Mouse (Mus musculus) c-Kit-negative CD71-positive TER-119-positive erythroid progenitor cells, embryonic 14.5 days (primary cell): ENCODE measurements around the gene Coro7.
"Not testable (repeated sequence)": the region's sequence is repeated elsewhere in the genome, so short reads cannot be mapped to it uniquely, and the experiment has no call there.

Experiments used
- DNase-seq: peaks from one replicate; pipeline ENCODE4 v3.0.0-alpha.2; 2013; ENCODE audit warnings: low read depth, low spot score

Gene Coro7

DNA sequence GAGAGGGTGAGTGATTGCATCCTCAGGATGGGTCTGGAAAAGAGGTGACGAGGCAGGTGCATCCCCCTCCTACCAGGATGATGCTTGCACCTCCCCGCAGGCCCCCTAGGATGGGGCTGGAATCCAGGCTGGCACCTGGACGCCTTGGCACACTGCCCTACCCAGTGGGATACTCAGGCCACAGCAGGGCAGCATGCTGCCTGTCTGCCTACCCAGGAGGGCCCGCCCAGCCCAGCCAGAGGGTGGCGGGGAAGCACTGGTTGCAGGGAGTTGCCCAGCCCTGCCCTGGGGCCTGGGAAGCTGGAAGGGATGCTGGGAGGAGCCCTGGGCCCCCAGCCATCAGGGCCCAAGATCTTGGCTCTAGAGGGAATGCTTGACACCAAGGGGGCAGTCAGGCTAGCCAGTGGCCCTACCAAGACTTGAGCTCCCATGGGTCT, 84.0 kb downstream of the Coro7 start:
- DNase-seq: no peak

DNA sequence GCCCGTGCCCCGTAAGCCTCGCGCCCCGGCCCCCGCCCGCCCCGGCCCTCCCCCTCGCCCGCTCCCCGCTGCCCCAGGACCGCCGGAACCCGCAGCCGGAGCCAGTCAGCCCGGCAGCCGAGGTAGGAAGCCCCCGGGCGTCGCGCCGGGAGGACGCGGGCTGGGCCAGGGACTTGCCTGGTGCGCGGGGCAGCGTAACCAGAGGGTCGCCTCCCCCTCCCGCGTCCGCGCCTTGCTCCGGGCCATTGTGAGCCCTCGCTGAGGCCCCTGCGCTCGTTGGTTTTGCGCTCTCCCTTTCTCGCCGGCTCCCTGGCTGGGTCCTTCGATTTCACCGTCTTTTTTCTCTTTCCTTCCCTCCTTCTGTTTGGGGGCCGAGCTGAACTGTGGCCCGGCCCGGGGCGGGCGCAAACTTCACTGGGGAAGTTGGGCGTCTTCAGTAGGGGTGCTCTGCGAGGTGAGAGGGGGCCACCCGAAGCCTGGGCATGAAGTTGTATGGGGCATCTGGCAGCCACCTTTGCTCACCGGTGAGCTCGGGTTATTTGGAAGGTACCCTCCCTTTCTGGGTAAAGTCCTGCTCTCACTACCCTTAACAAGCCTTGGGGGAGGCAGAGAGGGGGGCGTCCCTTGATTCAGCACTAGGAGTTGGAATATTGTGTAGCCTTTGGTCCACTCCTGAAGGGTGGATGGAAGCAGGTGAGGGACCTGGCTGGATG, 84.6 kb downstream of the Coro7 start:
- DNase-seq: no peak

DNA sequence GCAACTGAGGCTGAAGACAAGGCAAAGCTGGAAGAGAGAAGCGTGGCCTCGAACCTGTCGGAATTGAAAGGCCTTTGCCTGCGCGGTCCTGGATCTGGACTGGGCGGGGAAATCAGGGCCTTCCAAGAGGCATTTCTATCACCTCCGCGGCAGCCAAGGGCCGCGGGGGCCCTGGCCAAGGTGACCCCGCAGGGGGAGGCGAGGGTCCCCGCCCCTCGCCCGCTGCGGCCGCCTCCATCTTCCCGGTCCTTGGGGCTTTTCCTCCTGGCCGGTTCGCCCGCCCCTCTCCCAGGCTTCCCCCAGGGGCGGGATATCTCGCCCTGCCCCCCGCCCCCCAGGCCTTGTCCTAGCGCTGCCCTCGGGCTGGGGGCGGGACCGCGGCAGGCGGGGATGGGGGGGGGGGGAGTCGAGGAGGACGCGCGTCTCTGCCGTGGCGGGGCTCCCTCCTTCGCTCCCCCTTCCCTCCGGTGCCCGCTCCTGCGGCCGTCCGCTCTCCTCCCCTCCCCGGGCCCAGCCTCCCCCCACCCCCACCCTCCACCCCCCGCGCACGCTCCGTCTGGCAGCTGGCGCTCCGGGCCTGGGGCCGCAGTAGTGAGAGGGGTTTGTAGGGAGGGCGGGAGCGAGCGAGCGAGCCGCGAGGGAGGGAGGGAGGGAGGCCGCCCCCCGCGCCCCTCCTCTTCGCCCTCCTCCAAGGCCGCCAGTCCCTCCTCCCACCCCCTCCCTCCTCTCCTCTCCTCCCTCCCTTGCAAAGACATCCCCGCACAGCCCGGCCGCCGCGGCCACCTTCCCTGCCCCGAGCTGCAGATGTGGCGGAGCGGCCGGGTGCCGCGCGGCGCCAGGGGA, 85.4 kb downstream of the Coro7 start, which contains the start of gene Glis2:
TSS of gene Glis2 (plus strand) at position 743 of the 843 bp plus-strand sequence.
- no peak for DNase-seq

DNA sequence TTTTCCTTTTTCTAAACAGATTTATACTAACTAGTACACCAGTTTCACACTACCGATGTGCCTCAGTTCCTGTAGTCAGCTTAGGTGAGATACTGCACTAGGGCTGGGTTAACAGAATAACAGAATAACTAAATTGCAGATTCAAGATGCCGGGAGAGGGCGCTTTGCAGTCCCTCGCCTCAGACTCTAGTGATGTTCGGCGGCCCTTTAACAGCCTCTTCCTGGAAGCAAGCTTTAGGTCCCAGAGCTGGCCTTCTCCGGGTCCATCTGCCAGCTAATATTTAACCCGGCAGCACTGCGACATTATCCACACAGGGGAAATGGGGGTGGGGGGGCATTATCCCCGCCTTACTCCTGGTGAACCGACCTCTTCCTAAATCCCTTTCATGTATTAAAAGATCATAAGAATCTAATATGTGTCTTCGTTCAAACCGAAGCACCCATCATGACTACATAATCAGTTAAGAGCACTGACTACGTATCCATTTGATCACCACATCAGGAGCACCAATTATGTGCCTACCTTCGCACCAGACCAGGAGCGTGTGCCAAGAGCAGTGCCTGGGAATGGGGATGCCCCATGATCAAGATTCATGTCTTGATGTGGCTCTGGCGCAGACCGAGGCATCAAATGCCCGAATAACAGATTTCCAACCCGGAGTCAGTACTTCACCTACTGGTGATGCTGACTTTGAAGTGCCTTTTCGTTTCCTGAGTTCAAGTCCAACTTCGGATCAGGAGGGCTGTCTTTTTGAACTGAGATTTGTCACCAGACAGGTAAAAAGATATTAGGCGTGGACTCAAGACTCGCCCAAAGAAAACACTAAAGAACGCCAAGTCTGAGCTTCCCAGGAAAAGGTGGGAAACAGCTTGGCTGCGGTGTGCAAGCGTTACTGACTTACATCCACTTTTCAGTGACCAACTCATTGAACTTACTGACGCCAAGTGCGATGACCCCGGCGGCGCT, 86.4 kb downstream of the Coro7 start:
- no peak for DNase-seq

DNA sequence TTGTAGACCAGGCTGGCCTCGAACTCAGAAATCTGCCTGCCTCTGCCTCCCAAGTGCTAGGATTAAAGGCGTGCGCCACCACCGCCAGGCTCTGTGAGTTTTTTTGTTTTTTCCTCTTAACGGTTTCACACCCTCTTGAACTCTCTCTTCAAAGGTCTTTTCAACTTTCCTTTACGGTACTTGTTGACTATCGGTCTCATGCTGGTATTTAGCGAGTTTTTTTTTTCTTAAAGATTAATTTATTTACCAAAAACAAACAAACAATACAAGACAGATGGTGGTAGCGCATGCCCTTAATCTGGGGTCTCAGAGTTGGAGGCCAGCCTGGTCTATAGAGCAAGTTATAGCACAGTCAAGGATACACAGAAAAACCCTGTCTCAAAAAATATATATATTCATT, 89.3 kb downstream of the Coro7 start:
- no peak for DNase-seq

DNA sequence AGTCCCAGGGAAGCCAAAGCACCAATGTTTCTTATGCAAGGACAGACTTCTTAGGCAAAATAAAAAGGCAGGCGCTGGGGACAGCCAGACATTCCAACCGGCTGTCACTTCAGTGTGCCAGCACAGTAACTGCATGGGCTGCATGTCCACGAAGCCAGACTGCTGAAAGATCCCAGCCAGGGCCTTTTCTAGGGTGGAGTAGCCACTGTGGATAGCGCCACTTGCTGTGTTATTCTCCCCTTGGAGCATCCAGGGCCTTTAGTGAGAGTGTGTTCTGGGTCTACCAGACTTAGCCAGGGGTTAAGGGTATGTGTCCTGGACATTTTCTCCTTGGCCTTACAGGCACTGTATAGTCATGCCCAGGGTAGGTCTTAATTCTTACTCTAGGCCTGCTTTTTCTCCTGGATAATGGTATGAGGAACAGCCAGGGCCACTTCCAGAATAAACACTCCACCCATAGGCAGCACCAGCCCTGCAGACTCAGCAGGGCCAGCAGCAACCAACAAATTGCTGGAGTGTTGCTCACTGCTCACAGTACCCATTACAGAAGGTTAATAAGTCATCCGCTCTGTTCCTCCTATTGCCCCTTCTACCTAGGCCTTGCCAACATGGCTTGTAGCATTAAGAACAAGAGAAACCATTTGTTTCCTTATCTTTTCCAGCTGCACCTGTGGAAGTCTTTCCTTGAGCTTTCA, 91.9 kb downstream of the Coro7 start:
- DNase-seq: no peak

DNA sequence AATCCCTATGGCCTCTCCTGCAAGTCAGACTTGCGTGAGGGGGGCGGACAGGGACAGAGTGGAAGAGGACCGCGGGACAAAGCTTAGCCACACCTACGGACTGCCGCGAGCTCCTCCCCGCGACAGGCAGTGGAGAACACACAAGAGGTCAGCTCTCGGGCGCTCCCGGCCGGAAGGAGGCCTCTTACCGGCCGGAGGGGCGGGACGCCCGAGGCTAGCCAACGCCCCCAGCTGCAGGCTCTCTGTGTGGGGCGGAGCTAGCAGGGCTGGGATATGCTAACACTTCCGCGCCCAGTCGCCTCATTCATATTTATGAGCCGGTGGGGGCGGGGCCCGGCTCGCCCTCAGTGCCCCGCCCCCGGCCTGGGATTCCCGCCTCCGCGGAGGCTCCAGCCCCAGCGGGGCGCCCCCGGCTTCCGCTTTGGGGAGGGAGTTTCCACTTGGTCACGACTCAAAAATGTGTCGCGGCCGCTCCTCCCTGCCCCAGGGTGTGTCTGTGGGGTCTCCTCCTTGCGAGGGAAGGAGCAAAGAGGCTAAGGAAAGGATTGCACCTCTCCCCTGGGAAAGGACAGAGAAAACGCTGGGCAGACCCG, 93.0 kb downstream of the Coro7 start:
- peak; percentile 95 for DNase-seq

DNA sequence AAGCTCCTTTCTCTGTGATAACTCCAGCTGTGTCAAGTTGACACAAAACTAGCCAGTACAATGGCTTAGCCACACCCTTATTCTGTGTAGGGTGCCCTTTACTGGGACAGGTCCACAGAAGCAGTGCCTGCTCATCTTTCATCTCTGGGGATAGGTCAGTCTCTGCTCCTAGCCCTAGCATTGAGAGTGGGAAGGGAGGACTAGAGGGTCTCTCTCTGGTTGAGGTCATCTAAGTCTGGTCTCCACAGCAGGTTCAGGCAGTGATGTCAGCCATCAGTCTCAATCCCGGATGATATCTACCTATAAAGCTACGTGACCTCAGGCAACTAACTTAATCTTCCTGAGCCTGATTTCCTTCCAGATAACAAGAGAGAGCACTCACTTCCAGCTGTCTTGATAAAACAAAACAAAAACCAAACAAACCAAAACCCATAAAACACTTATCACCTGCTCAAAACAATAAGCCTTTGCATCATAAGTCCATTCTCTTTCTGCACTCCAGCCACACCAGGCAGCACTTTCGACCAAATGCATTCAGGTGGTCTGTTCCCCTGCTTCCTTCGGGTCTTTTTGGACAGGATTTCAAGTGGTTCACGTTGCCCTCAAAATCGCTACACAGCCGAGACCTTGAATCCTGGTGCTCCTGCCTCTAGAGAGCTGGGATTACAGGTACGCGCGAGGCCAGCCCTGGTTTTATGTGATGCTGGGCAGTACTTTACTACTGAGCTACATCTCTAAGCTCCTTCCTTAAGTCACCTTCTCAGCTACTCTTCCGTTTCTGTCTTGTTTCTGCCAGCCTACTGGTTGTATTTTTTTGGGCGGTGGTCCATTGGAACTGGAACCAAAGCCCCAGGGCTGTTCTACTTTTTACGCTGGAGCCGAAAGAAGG, 93.7 kb downstream of the Coro7 start:
- no peak for DNase-seq

DNA sequence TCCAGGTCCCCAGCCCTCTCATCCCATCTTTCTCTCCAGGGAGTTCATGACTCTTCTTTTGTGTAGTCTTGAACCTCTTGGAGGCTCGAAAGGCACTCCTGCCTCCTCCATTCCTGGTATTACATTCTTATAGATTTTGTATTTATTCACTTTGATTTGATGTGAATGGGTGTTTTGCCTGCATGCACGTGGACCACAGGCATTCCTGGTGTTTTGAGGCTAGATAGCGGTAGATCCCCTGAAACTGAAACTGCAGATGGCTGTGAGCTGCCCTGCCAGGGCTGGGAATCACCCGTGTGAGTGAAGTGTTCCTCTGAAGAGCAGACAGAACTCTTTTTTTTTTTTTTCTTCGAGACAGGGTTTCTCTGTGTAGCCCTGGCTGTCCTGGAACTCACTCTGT, 95.1 kb downstream of the Coro7 start:
- no peak for DNase-seq

DNA sequence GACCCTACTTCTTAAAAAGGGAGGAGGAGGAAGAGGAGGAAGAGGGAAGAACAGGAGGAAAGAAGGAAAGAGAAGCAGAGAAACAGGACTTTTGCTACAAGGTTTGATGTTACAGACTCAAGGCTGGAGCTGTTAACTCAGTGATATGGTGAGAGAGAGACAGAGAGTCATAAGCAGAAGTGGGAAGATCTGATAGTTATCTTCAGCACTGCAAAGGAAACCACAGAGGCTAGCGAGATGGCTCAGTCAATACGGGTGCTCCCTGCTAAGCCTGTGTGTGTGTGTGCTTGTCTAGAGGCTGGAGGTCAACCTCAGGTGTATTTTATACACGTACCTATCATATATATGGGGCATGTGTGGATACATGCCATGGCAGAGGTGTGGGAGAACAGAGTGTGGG, 95.8 kb downstream of the Coro7 start:
- no peak for DNase-seq

DNA sequence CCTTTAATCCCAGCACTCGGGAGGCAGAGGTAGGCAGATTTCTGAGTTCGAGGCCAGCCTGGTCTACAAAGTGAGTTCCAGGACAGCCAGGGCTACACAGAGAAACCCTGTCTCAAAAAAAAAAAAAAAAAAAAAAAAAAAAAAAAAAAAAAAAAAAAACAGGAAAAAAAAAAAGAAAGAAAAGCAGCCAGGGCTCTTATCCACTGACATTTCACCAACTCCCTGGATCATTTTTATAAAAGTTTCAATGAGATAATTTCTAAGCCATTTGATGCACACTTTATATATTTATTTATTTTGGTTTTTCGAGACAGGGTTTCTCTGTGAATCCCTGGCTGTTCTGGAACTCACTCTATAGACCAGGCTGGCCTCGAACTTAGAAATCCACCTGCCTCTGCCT, 98.4 kb downstream of the Coro7 start:
- DNase-seq: not testable (repeated sequence)

DNA sequence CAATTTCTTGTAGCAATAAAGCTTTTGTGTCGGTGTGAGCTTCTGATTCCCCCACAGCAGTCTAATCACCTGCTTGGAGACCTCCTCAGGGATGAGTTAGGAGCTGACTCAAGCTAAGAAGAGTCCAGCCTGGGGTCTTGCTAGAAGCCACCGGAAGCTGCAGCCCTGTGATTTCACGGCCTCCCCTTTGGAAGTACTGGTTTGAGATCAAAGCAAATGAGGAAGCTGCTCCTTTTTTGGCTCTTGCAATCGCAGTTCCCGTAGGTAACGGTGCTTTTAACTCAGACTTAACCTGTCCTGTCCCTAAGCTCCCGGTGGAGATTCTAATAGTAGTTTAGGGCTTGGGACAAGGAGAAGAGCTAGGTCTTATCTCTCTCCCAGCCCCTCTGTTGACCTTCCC, 100.9 kb downstream of the Coro7 start:
- DNase-seq: no peak

DNA sequence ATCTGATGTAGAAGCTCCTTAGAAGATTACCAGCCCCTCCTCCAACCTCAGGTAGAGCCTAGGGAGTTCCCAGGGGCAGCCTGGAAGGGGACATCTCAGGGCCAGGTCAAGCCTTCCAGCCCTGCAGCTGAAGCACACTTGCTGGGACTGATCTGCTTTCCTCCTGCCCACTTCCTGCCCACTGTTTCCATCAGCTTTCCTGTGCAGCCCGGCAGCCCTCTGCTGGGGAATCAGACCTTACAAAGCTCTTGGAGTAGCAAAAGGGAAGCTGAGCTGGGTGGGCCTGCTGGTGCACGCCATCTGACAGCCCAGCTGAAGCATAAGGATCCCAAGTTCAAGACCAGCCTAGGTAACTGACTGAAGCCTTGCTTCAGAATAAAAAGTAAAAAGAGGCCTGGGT, 102.7 kb downstream of the Coro7 start:
- no peak for DNase-seq
